Mouse (Mus musculus) heart, adult 2 months (tissue): ENCODE measurements around the gene Pipox. TPM values are rescaled to one million over a fixed set of nuclear protein-coding genes. Genes with fewer than 3 reads are reported as not detected.
A peak's percentile ranks its signal among the peaks of the same experiment; 100 is the strongest.

ENCODE experiments used
- DNase-seq, 2 experiments: peaks; one replicate each; pipeline ENCODE4 v3.0.0; 2021
- H3K27ac ChIP-seq: fragments of 200-600 bp; 2 replicates; pipeline ENCODE4 v1.8.1; 2022
- H3K27me3 ChIP-seq: fragments of 200-500 bp; 2 replicates; pipeline ENCODE4 v1.6.1; 2012; ENCODE audit warnings: mild to moderate bottlenecking, low read length, inconsistent platforms, mixed read lengths; ENCODE audit not compliant: control insufficient read depth, insufficient read depth
- H3K36me3 ChIP-seq: fragments of 200-500 bp; 2 replicates; pipeline ENCODE4 v1.6.1; 2012; ENCODE audit warnings: low read length, inconsistent platforms; ENCODE audit not compliant: control insufficient read depth, insufficient read depth
- H3K4me1 ChIP-seq: fragments of 200-500 bp; 2 replicates; pipeline ENCODE4 v1.6.1; 2011; ENCODE audit warnings: low read length; ENCODE audit not compliant: control insufficient read depth, insufficient read depth
- H3K4me3 ChIP-seq: fragments of 200-600 bp; 2 replicates; pipeline ENCODE4 v1.8.1; 2022
- H3K79me2 ChIP-seq: fragments of 200-500 bp; replicated peaks from 2 replicates; pipeline ENCODE4 v1.6.1; 2012; ENCODE audit warnings: mild to moderate bottlenecking, inconsistent platforms, low read length, moderate library complexity, mixed read lengths; ENCODE audit not compliant: control insufficient read depth, insufficient read depth
- H3K9ac ChIP-seq: fragments of 200-500 bp; 2 replicates; pipeline ENCODE4 v1.6.1; 2012; ENCODE audit warnings: low read depth, mild to moderate bottlenecking, control low read depth, inconsistent platforms, low read length, mixed read lengths
- CTCF ChIP-seq: fragments of 200-600 bp; IDR thresholded peaks from 2 replicates; pipeline ENCODE4 v1.8.1; 2022; ENCODE audit warnings: antibody characterized with exemption, mild to moderate bottlenecking, moderate library complexity
- EP300 ChIP-seq: fragments of 200-500 bp; IDR thresholded peaks from 2 replicates; pipeline ENCODE4 v1.6.1; 2011; ENCODE audit warnings: low read depth, low read length, control low read depth; ENCODE audit not compliant: insufficient read depth
- POLR2A ChIP-seq: fragments of 200-500 bp; IDR thresholded peaks from 2 replicates; pipeline ENCODE4 v1.6.1; 2011; ENCODE audit warnings: mild to moderate bottlenecking, low read depth, low read length, control low read depth; ENCODE audit not compliant: insufficient read depth
- WGBS: fragments of 180-500 bp; shearing (Covaris S2); methylation state at CpG from one replicate; pipeline ENCODE4 v1.1.7; 2018; 5-methylcytosine and 5-hydroxymethylcytosine counted together
- intact Hi-C: fragments of 180-260 bp; cut with DNase I; formaldehyde crosslinking; loops from one replicate; pipeline ENCODE4 v1.15.1; 2025
- polyA plus RNA-seq: library from polyadenylated mRNA; depleted of rRNA; stranded (reverse); fragments of >200 nt; gene quantifications from 2 replicates; pipeline ENCODE4 v1.2.3, GENCODE M21; 2012
- total RNA-seq, 2 experiments: library from RNA; stranded (reverse); gene quantifications; 2 replicates each; pipeline ENCODE4 v1.2.3; 2021

Gene Pipox
- total and polyA plus RNA-seq, 3 experiments, result 0.47 to 0.77 (median 0.52) TPM

GRCm38 (mm10) chr11:77904707-77905106, 10.8 kb upstream of the Pipox start:
- Histone ChIP-seq H3K4me1 (no peaks in the 10 kb centered on the region), H3K36me3 (no peaks in the 10 kb centered on the region), H3K27ac (no peak overlapping the region), H3K4me3 (no peak overlapping the region), H3K27me3 (no peaks in the 10 kb centered on the region), H3K9ac (no peak overlapping the region), H3K79me2 (no peaks in the 10 kb centered on the region)
- TF ChIP-seq POLR2A (no peak), CTCF (no peak), EP300 (no peak)
- DNase-seq, result no peak
- 62% methylated on average over 1 of the region's 1 CpGs for WGBS
- intact Hi-C loops, result loop anchor here (5.0 kb wide), 1 partner anchor 63 kb away; no protein-coding TSS in a partner anchor

DNA sequence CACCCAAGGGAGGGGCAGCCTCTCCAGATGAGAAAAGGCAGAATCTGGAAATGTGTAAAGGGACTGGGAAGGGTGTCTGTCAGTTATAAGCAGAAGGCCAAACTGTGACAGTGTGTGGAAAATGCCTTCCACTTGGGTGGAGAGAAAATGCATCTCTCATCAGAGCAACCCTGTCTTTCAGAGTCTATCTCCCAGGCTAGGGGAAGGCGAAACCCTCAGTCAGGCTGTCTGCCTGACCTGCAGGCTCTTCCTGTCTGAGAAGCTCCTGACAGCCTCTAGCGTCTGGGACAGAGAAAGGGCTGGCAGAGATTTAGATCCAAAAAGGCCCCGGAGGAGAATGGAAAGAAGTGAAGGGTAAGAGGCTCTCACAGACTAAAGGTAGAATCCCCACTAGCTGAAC, 9.9 kb upstream of the Pipox start:
- 20% methylated on average over 3 of the region's 3 CpGs for WGBS
- no peaks in the 10 kb centered on the region for H3K4me1 ChIP-seq
- no peaks in the 10 kb centered on the region for H3K79me2 ChIP-seq
- H3K27me3 ChIP-seq, result no peaks in the 10 kb centered on the region
- no peak overlapping the region for H3K27ac ChIP-seq
- intact Hi-C loops, result no loop called here
- H3K36me3 ChIP-seq, result no peaks in the 10 kb centered on the region
- no peak for DNase-seq
- H3K9ac ChIP-seq, result no peak overlapping the region
- no peak overlapping the region for H3K4me3 ChIP-seq
- TF ChIP-seq POLR2A (no peak), EP300 (no peak), CTCF (0 out of 2 replicates have a peak, but pooled peaks have one; percentile 9)

DNA sequence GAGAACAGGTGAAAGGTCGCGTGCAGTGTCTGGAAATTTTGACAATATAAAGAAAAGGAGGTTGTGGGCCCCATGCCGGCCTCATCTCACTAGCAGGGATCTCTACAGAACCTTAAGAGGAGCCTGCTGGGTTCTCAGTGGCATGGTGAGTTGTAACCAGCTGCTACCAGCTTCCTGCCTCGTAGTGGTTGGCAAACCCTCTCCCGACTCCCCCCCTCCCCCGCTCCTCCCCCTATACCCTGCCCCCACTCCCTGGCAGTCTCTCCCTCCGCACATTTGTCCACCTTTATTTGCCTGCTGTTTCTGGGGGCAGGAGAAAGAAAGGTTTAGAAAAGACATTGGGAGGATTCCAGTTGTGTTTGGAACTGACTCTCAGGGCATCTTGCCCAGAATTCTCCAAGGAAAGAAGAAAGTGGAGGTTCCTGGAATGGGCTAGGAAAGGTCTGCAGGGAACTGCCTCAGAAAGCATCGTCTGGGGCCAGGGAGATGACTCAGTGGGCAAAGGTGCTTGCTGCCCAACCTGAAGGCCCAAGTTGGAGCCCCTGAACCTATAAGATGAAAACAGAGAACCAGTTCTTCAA, 8.0 kb upstream of the Pipox start:
- no peaks in the 10 kb centered on the region for H3K27me3 ChIP-seq
- H3K36me3 ChIP-seq, result no peaks in the 10 kb centered on the region
- H3K9ac ChIP-seq, result no peak overlapping the region
- TF ChIP-seq CTCF (no peak), POLR2A (no peak), EP300 (no peak)
- no peak for DNase-seq
- H3K4me1 ChIP-seq, result no peaks in the 10 kb centered on the region; the same call in 1 of the 2 replicates
- intact Hi-C loops, result no loop called here
- no peak overlapping the region for H3K27ac ChIP-seq
- WGBS, result 50% methylated on average over 8 of the region's 8 CpGs
- H3K79me2 ChIP-seq, result no peaks in the 10 kb centered on the region
- no peak overlapping the region for H3K4me3 ChIP-seq

DNA sequence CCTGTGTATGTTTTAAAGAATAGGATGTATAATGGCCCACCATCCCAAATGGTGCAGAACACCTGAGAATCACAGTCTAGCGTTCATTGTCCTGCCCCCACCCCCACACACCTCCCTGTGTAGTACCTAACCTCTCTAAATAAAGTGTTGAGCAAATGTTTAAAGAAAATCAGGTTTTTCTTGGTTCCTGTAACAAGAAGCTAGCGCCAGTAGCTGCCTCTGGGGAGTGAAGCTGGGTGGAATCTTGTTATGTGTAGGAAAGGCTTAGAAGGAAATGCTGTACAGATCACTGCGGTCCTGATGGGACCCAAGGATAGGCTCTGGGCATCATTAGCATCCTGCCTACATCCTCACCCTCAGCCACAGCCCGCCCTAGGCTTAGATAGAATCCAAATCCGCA, 7.5 kb upstream of the Pipox start:
- 70% methylated on average over 5 of the region's 5 CpGs for WGBS
- Histone ChIP-seq H3K4me1 (no peaks in the 10 kb centered on the region; the same call in 1 of the 2 replicates), H3K4me3 (no peak overlapping the region), H3K9ac (no peak overlapping the region), H3K36me3 (no peaks in the 10 kb centered on the region), H3K27ac (no peak overlapping the region), H3K79me2 (no peaks in the 10 kb centered on the region), H3K27me3 (no peaks in the 10 kb centered on the region)
- intact Hi-C loops, result no loop called here
- DNase-seq, result no peak
- TF ChIP-seq EP300, result no peak
- TF ChIP-seq CTCF, result no peak
- TF ChIP-seq POLR2A, result no peak

DNA sequence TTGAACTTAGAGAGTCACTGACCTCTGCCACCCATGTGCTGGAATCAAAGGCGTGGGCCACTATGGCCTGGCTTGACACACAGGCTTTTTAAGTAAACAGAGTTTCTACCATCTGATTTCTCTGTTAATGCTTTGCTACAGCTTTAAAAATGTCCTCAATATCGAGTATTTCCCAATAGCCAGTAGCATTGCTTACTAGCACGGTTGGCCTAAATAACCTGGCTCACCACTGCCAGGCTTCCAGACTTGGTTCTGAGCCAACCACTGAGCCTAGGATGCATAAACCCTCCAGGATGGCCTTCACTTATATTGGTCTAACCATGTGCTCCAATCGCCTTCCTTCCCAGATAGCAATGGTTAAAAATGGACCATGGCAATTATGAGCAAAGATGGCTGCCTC, 6.8 kb upstream of the Pipox start:
- Histone ChIP-seq H3K27me3 (no peaks in the 10 kb centered on the region), H3K9ac (no peak overlapping the region), H3K79me2 (no peaks in the 10 kb centered on the region), H3K36me3 (no peaks in the 10 kb centered on the region), H3K4me1 (no peaks in the 10 kb centered on the region; the same call in 1 of the 2 replicates), H3K27ac (no peak overlapping the region), H3K4me3 (no peak overlapping the region)
- TF ChIP-seq CTCF, result no peak
- TF ChIP-seq EP300, result no peak
- no peak for TF ChIP-seq POLR2A
- intact Hi-C loops, result no loop called here
- DNase-seq, result no peak
- WGBS, result 79% methylated on average over 4 of the region's 4 CpGs

DNA sequence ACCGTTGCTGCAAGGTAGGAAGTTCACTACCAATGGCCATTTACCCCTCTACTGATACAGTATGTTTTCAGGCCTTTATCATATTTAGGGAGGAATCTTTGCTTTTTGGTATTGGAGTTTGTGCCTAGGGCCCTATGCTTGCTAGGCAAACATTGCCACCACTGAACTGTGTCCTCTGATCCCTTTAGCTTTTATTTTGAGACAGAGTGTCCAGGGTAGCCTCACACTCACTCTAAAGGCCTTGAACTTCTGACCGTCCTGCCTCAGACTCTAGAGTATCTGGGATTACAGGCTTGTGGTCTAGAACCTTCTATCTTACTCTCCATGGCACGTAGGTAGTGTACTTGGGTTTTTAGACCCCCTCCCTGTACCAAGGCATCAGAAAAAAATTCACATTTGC, 6.3 kb upstream of the Pipox start:
- no peak overlapping the region for H3K27ac ChIP-seq
- H3K79me2 ChIP-seq, result no peaks in the 10 kb centered on the region
- H3K27me3 ChIP-seq, result no peaks in the 10 kb centered on the region
- no peaks in the 10 kb centered on the region for H3K36me3 ChIP-seq
- no peak overlapping the region for H3K4me3 ChIP-seq
- no peaks in the 10 kb centered on the region; the same call in 1 of the 2 replicates for H3K4me1 ChIP-seq
- WGBS, result 88% methylated on average over 3 of the region's 3 CpGs
- H3K9ac ChIP-seq, result no peak overlapping the region
- intact Hi-C loops, result no loop called here
- TF ChIP-seq CTCF (no peak), POLR2A (no peak), EP300 (no peak)
- DNase-seq, result no peak
